In the genomic region with DNA sequence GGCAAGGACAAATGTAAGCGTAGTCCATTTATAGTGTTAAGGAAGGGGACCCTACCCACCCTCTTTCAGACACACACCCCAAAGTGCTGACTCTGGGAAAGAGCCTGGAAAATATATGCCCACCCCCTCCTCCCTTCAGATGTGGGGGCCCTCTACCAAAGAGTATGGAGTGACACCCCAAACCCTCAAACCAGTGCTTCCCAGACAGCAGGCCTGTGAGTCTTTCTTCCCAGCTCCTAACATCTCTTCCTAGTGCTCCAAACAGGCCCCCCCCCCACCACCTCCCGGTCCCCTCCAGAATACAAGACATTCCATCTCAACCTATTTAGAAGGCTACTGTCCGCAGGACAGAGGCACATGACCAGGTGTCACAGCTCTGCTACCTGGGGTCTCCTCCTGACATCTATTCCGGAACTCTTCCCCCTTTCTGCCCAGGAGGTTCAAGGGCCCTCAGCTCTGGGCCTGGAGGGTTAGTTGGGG, we compare ENCODE assay signal across 9 mouse cellular contexts. TPM values are rescaled to one million over a fixed set of nuclear protein-coding genes. Genes with fewer than 3 reads are reported as not detected.
DNase-seq lines count a peak whose midpoint lies in the region; ATAC-seq and TF ChIP-seq lines count a peak whose summit lies in the region.
"Had no signal": no experiment of that assay in that cellular context is flagged by ENCODE, and none has a peak within 500 bp of the region (broad histone marks: within the 10 kb centered on the region; RNA-seq: fewer than 3 reads in every experiment).

No protein-coding gene starts in this region.

- 0 out of 2 replicates have a peak overlapping the region, but pooled peaks have one; percentile 22 for H3K9ac ChIP-seq in heart, embryonic 11.5 days (ENCODE audit: low read depth, low read length)
- no peak overlapping the region for H3K9ac ChIP-seq in heart, adult 2 months (ENCODE audit: low read depth, low read length)
- H3K9ac ChIP-seq in forebrain, embryonic 12.5 days: peak overlapping the region; percentile 100
- H3K9ac ChIP-seq in hindbrain, postnatal 0 days (replicated peaks; ENCODE audit: low read length): no peak overlapping the region
- H3K9ac ChIP-seq in midbrain, postnatal 0 days (replicated peaks; ENCODE audit: low read length, poor library complexity, severe bottlenecking): peak overlapping the region; percentile 33; the same call in 1 of the 2 replicates
- H3K9ac ChIP-seq: liver, embryonic 14.5 days had no signal

- no peaks in the 10 kb centered on the region for H3K36me3 ChIP-seq in heart, embryonic 11.5 days (ENCODE audit: control insufficient read depth, insufficient read depth, low read length)
- no peaks in the 10 kb centered on the region for H3K36me3 ChIP-seq in heart, adult 2 months (ENCODE audit: control insufficient read depth, insufficient read depth, low read length)
- H3K36me3 ChIP-seq in forebrain, embryonic 12.5 days (replicated peaks): peaks cover 17% of the 10 kb centered on the region
- H3K36me3 ChIP-seq in hindbrain, postnatal 0 days (ENCODE audit: insufficient read depth, low read length): no peaks in the 10 kb centered on the region
- H3K36me3 ChIP-seq in midbrain, postnatal 0 days (ENCODE audit: insufficient read depth, low read length): no peaks in the 10 kb centered on the region

- ATAC-seq in heart, embryonic 11.5 days (replicated peaks; ENCODE audit: insufficient number of reproducible peaks, low FRiP score, low TSS enrichment): no peak
- no peak for ATAC-seq in forebrain, embryonic 12.5 days (ENCODE audit: low FRiP score)
- no peak for ATAC-seq in hindbrain, postnatal 0 days
- no peak for ATAC-seq in midbrain, postnatal 0 days (ENCODE audit: low FRiP score)

- no peak overlapping the region; the same call in 1 of the 2 replicates for H3K4me3 ChIP-seq in heart, embryonic 11.5 days (ENCODE audit: low read depth, low read length)
- H3K4me3 ChIP-seq in heart, adult 2 months: no peak overlapping the region
- H3K4me3 ChIP-seq in forebrain, embryonic 12.5 days (replicated peaks): peak overlapping the region; percentile 98
- H3K4me3 ChIP-seq in hindbrain, postnatal 0 days (ENCODE audit: low read length): no peak overlapping the region
- H3K4me3 ChIP-seq in midbrain, postnatal 0 days (ENCODE audit: low read depth, low read length): peak overlapping the region; percentile 90
- no peak overlapping the region for H3K4me3 ChIP-seq in left cerebral cortex, adult 2 months

- intact Hi-C loops in heart, adult 2 months (cut with DNase I): loop anchor here (1.0 to 10.0 kb wide), 4 partner anchors 157 to 480 kb away; no protein-coding TSS in a partner anchor
- intact Hi-C loops in left cerebral cortex, adult 2 months (cut with DNase I): loop anchor here (1.0 to 10.0 kb wide), 5 partner anchors 267 to 795 kb away; no protein-coding TSS in a partner anchor

- H3K27me3 ChIP-seq in heart, embryonic 11.5 days (ENCODE audit: control insufficient read depth, insufficient read depth, low read length): peaks cover 27% of the 10 kb centered on the region
- H3K27me3 ChIP-seq in heart, adult 2 months (ENCODE audit: control insufficient read depth, insufficient read depth, low read length): no peaks in the 10 kb centered on the region
- peaks cover 20% of the 10 kb centered on the region for H3K27me3 ChIP-seq in forebrain, embryonic 12.5 days
- H3K27me3 ChIP-seq in hindbrain, postnatal 0 days (ENCODE audit: insufficient read depth, low read length): 0 out of 2 replicates have a peak, but pooled peaks cover 3% of the 10 kb centered on the region
- no peaks in the 10 kb centered on the region for H3K27me3 ChIP-seq in midbrain, postnatal 0 days (ENCODE audit: insufficient read depth, low read length)

- H3K4me1 ChIP-seq in heart, embryonic 11.5 days (ENCODE audit: control insufficient read depth, insufficient read depth, low read length): peaks cover 27% of the 10 kb centered on the region
- peaks cover 2% of the 10 kb centered on the region for H3K4me1 ChIP-seq in heart, adult 2 months (ENCODE audit: control insufficient read depth, insufficient read depth, low read length)
- H3K4me1 ChIP-seq in forebrain, embryonic 12.5 days: peaks cover 43% of the 10 kb centered on the region
- peaks cover 5% of the 10 kb centered on the region; the same call in 1 of the 2 replicates for H3K4me1 ChIP-seq in hindbrain, postnatal 0 days (ENCODE audit: insufficient read depth, low read length)
- 0 out of 2 replicates have a peak, but pooled peaks cover 5% of the 10 kb centered on the region for H3K4me1 ChIP-seq in midbrain, postnatal 0 days (ENCODE audit: insufficient read depth, low read length)

- no peak overlapping the region; the same call in 1 of the 2 replicates for H3K4me2 ChIP-seq in heart, embryonic 11.5 days
- H3K4me2 ChIP-seq in forebrain, embryonic 12.5 days: peak overlapping the region; percentile 98
- peak overlapping the region; percentile 96 for H3K4me2 ChIP-seq in hindbrain, postnatal 0 days (ENCODE audit: low read depth, low read length)
- peak overlapping the region; percentile 92 for H3K4me2 ChIP-seq in midbrain, postnatal 0 days (ENCODE audit: low read depth, low read length, poor library complexity, severe bottlenecking)

- no peak for TF ChIP-seq EP300 in heart, adult 2 months (IDR thresholded peaks at IDR 0.05; ENCODE audit: insufficient read depth, low read depth, low read length)

- DNase-seq in heart, adult 2 months: no peak
- DNase-seq in hindbrain, postnatal 0 days (ENCODE audit: low spot score): no peak
- no peak for DNase-seq in midbrain, postnatal 0 days (ENCODE audit: low spot score)
- no peak for DNase-seq in lung, postnatal 25 days (ENCODE audit: low spot score)
- no peak for DNase-seq in thymus, postnatal 10 days (ENCODE audit: low spot score in 2 of 2)
- no peak for DNase-seq in left cerebral cortex, adult 2 months (ENCODE audit: extremely low spot score in 1 of 2, low spot score in 2 of 2)

- WGBS in heart, embryonic 11.5 days (ENCODE audit: insufficient replicate concordance): 39% methylated on average over 4 of the region's 4 CpGs
- 84% methylated on average over 4 of the region's 4 CpGs for WGBS in heart, adult 2 months
- WGBS in forebrain, embryonic 12.5 days: 27% methylated on average over 4 of the region's 4 CpGs
- 51% methylated on average over 4 of the region's 4 CpGs for WGBS in hindbrain, postnatal 0 days
- whole genome bisulfite sequencing in midbrain, postnatal 0 days: 54% methylated on average over 4 of the region's 4 CpGs

- TF ChIP-seq CTCF in heart, adult 2 months (IDR thresholded peaks at IDR 0.05): no peak
- TF ChIP-seq CTCF in hindbrain, postnatal 0 days (IDR thresholded peaks at IDR 0.05; ENCODE audit: low read depth): no peak
- TF ChIP-seq CTCF in midbrain, postnatal 0 days (IDR thresholded peaks at IDR 0.05): no peak
- TF ChIP-seq CTCF in left cerebral cortex, adult 2 months (IDR thresholded peaks at IDR 0.05): no peak

- H3K79me2 ChIP-seq in heart, adult 2 months (replicated peaks; ENCODE audit: control insufficient read depth, insufficient read depth, low read length): peaks cover 8% of the 10 kb centered on the region

- H3K27ac ChIP-seq in heart, embryonic 11.5 days (ENCODE audit: low read depth, low read length): no peak overlapping the region
- no peak overlapping the region for H3K27ac ChIP-seq in heart, adult 2 months
- H3K27ac ChIP-seq in forebrain, embryonic 12.5 days: peak overlapping the region; percentile 98
- H3K27ac ChIP-seq in hindbrain, postnatal 0 days: no peak overlapping the region
- peak overlapping the region; percentile 38; the same call in 1 of the 2 replicates for H3K27ac ChIP-seq in midbrain, postnatal 0 days (ENCODE audit: low read depth, low read length)
- no peak overlapping the region for H3K27ac ChIP-seq in left cerebral cortex, adult 2 months
- H3K27ac ChIP-seq: liver, embryonic 14.5 days had no signal

- TF ChIP-seq POLR2A in heart, adult 2 months (IDR thresholded peaks at IDR 0.05; ENCODE audit: insufficient read depth, low read depth, low read length): no peak

- H3K9me3 ChIP-seq in heart, embryonic 11.5 days (replicated peaks; ENCODE audit: control insufficient read depth, low read length): no peaks in the 10 kb centered on the region
- H3K9me3 ChIP-seq in forebrain, embryonic 12.5 days: no peaks in the 10 kb centered on the region
- H3K9me3 ChIP-seq in hindbrain, postnatal 0 days (ENCODE audit: low read length): no peaks in the 10 kb centered on the region
- no peaks in the 10 kb centered on the region for H3K9me3 ChIP-seq in midbrain, postnatal 0 days (ENCODE audit: low read length)

RNA-seq across cellular contexts. Expression of a gene that starts 2.4 kb away (rescaled TPM):
- 6.6 and 7.1 TPM in 2 replicates for polyA plus RNA-seq in heart, embryonic 11.5 days (2014; fragmentation: Nextera tagmentation; extraction: Ambion mirVana)
- total RNA-seq in heart, adult 2 months (2021): 10 to 100 TPM; 18.7 to 23.9 TPM
- 4.8 and 5.5 TPM in 2 replicates for polyA plus RNA-seq in heart, adult 2 months (2012; rRNA removed)
- 55.8 and 62.6 TPM in 2 replicates for polyA plus RNA-seq in forebrain, embryonic 12.5 days (2016; fragmentation: Nextera tagmentation; extraction: Ambion mirVana)
- total RNA-seq in hindbrain, postnatal 0 days (2014; rRNA removed): 71.5 and 87.2 TPM in 2 replicates
- polyA plus RNA-seq in hindbrain, postnatal 0 days (2015; fragmentation: Nextera tagmentation; extraction: Ambion mirVana): 27.0 and 32.9 TPM in 2 replicates
- total RNA-seq in midbrain, postnatal 0 days (2014; rRNA removed): 112 and 139 TPM in 2 replicates
- 49.6 and 49.8 TPM in 2 replicates for polyA plus RNA-seq in midbrain, postnatal 0 days (2015; fragmentation: Nextera tagmentation; extraction: Ambion mirVana)
- 10 to 100 TPM; 61.9 to 76.6 TPM for total RNA-seq in left cerebral cortex, adult 2 months (2021)

Comparison
In these comparisons a context has a peak if more than half of its experiments do, and no peak if none do; other contexts are left out.
1. H3K9ac ChIP-seq: peak in heart, embryonic 11.5 days (single experiment), forebrain, embryonic 12.5 days (single experiment) and midbrain, postnatal 0 days (single experiment); none in heart, adult 2 months (single experiment) and hindbrain, postnatal 0 days (single experiment).
2. H3K27ac ChIP-seq: peak in forebrain, embryonic 12.5 days (single experiment) and midbrain, postnatal 0 days (single experiment); none in heart, embryonic 11.5 days (single experiment), heart, adult 2 months (single experiment), hindbrain, postnatal 0 days (single experiment) and left cerebral cortex, adult 2 months (single experiment).
3. H3K4me3 ChIP-seq: peak in forebrain, embryonic 12.5 days (single experiment) and midbrain, postnatal 0 days (single experiment); none in heart, embryonic 11.5 days (single experiment), heart, adult 2 months (single experiment), hindbrain, postnatal 0 days (single experiment) and left cerebral cortex, adult 2 months (single experiment).